Mouse (Mus musculus): ENCODE results near the gene Mapk1ip1l. TPM values are rescaled to one million over a fixed set of nuclear protein-coding genes. Genes with fewer than 3 reads are reported as not detected.
A peak's percentile ranks its signal among the peaks of the same experiment; 100 is the strongest.
"Not testable (repeated sequence)": the region's sequence is repeated elsewhere in the genome, so short reads cannot be mapped to it uniquely, and the experiment has no call there.

The Mapk1ip1l gene
- polyA plus RNA-seq, 1 experiment from 2014 or later, result 57.9 TPM

GRCm38 (mm10) chr14:47319362-47319761 is 21.3 kb downstream of the Mapk1ip1l start:
- Histone ChIP-seq H3K4me3 (ENCODE audit: low read length) (no peak overlapping the region), H3K27me3 (replicated peaks; ENCODE audit: control insufficient read depth, insufficient read depth, low read length) (no peaks in the 10 kb centered on the region), H3K9me3 (ENCODE audit: control insufficient read depth, low read length) (no peaks in the 10 kb centered on the region), H3K9ac (ENCODE audit: low read depth, low read length) (no peak overlapping the region), H3K4me2 (ENCODE audit: low read depth, low read length) (no peak overlapping the region), H3K36me3 (ENCODE audit: control insufficient read depth, insufficient read depth, low read length) (peaks cover 9% of the 10 kb centered on the region; the same call in 1 of the 2 replicates), H3K27ac (ENCODE audit: low read length) (no peak overlapping the region), H3K4me1 (ENCODE audit: control insufficient read depth, insufficient read depth, low read length) (no peaks in the 10 kb centered on the region)
- 88% methylated on average over 5 of the region's 5 CpGs for WGBS
- ATAC-seq, result no peak

GRCm38 (mm10) chr14:47321581-47321980 is 23.5 kb downstream of the Mapk1ip1l start:
- not testable (repeated sequence) for H3K9me3 ChIP-seq (ENCODE audit: control insufficient read depth, low read length); H3K4me2 ChIP-seq (ENCODE audit: low read depth, low read length); H3K4me1 ChIP-seq (ENCODE audit: control insufficient read depth, insufficient read depth, low read length); H3K36me3 ChIP-seq (ENCODE audit: control insufficient read depth, insufficient read depth, low read length); H3K4me3 ChIP-seq (ENCODE audit: low read length); H3K27me3 ChIP-seq (replicated peaks; ENCODE audit: control insufficient read depth, insufficient read depth, low read length); H3K9ac ChIP-seq (ENCODE audit: low read depth, low read length); H3K27ac ChIP-seq (ENCODE audit: low read length)
- 0 out of 2 replicates have a peak, but pooled peaks have one; percentile 36 for ATAC-seq
- 93% methylated on average over 7 of the region's 8 CpGs for WGBS

GRCm38 (mm10) chr14:47325965-47326761 is 28.1 kb downstream of the Mapk1ip1l start:
- no peaks in the 10 kb centered on the region for H3K27me3 ChIP-seq (replicated peaks; ENCODE audit: control insufficient read depth, insufficient read depth, low read length)
- H3K4me3 ChIP-seq (ENCODE audit: low read length), result no peak overlapping the region
- WGBS, result 79% methylated on average over 9 of the region's 9 CpGs
- no peak overlapping the region for H3K27ac ChIP-seq (ENCODE audit: low read length)
- H3K9me3 ChIP-seq (ENCODE audit: control insufficient read depth, low read length), result no peaks in the 10 kb centered on the region
- H3K36me3 ChIP-seq (ENCODE audit: control insufficient read depth, insufficient read depth, low read length), result no peaks in the 10 kb centered on the region
- no peaks in the 10 kb centered on the region for H3K4me1 ChIP-seq (ENCODE audit: control insufficient read depth, insufficient read depth, low read length)
- no peak for ATAC-seq
- H3K9ac ChIP-seq (ENCODE audit: low read depth, low read length), result no peak overlapping the region
- H3K4me2 ChIP-seq (ENCODE audit: low read depth, low read length), result no peak overlapping the region

GRCm38 (mm10) chr14:47327347-47327746 is 29.3 kb downstream of the Mapk1ip1l start:
- 0 out of 2 replicates have a peak, but pooled peaks have one; percentile 46 for ATAC-seq
- no peak overlapping the region for H3K27ac ChIP-seq (ENCODE audit: low read length)
- no peaks in the 10 kb centered on the region for H3K4me1 ChIP-seq (ENCODE audit: control insufficient read depth, insufficient read depth, low read length)
- H3K4me3 ChIP-seq (ENCODE audit: low read length), result no peak overlapping the region
- no peak overlapping the region for H3K9ac ChIP-seq (ENCODE audit: low read depth, low read length)
- 86% methylated on average over 5 of the region's 5 CpGs for WGBS
- no peak overlapping the region for H3K4me2 ChIP-seq (ENCODE audit: low read depth, low read length)
- no peaks in the 10 kb centered on the region for H3K9me3 ChIP-seq (ENCODE audit: control insufficient read depth, low read length)
- no peaks in the 10 kb centered on the region for H3K36me3 ChIP-seq (ENCODE audit: control insufficient read depth, insufficient read depth, low read length)
- no peaks in the 10 kb centered on the region for H3K27me3 ChIP-seq (replicated peaks; ENCODE audit: control insufficient read depth, insufficient read depth, low read length)

GRCm38 (mm10) chr14:47331920-47332319 is 33.9 kb downstream of the Mapk1ip1l start:
- Histone ChIP-seq H3K4me3 (ENCODE audit: low read length) (no peak overlapping the region), H3K4me2 (ENCODE audit: low read depth, low read length) (no peak overlapping the region), H3K36me3 (ENCODE audit: control insufficient read depth, insufficient read depth, low read length) (no peaks in the 10 kb centered on the region), H3K4me1 (ENCODE audit: control insufficient read depth, insufficient read depth, low read length) (no peaks in the 10 kb centered on the region), H3K9ac (ENCODE audit: low read depth, low read length) (no peak overlapping the region), H3K27me3 (replicated peaks; ENCODE audit: control insufficient read depth, insufficient read depth, low read length) (no peaks in the 10 kb centered on the region), H3K27ac (ENCODE audit: low read length) (no peak overlapping the region), H3K9me3 (ENCODE audit: control insufficient read depth, low read length) (no peaks in the 10 kb centered on the region)
- no peak for ATAC-seq
- WGBS, result 66% methylated on average over 5 of the region's 5 CpGs

GRCm38 (mm10) chr14:47334819-47335218 is 36.8 kb downstream of the Mapk1ip1l start:
- Histone ChIP-seq H3K36me3 (ENCODE audit: control insufficient read depth, insufficient read depth, low read length) (no peaks in the 10 kb centered on the region), H3K9ac (ENCODE audit: low read depth, low read length) (no peak overlapping the region), H3K27ac (ENCODE audit: low read length) (no peak overlapping the region), H3K27me3 (replicated peaks; ENCODE audit: control insufficient read depth, insufficient read depth, low read length) (no peaks in the 10 kb centered on the region), H3K4me2 (ENCODE audit: low read depth, low read length) (no peak overlapping the region), H3K4me3 (ENCODE audit: low read length) (no peak overlapping the region), H3K4me1 (ENCODE audit: control insufficient read depth, insufficient read depth, low read length) (no peaks in the 10 kb centered on the region), H3K9me3 (ENCODE audit: control insufficient read depth, low read length) (no peaks in the 10 kb centered on the region)
- no peak for ATAC-seq
- 79% methylated on average over 4 of the region's 4 CpGs for WGBS

GRCm38 (mm10) chr14:47335300-47335699 is 37.2 kb downstream of the Mapk1ip1l start:
- H3K4me2 ChIP-seq (ENCODE audit: low read depth, low read length), result no peak overlapping the region
- 78% methylated on average over 3 of the region's 3 CpGs for WGBS
- no peaks in the 10 kb centered on the region for H3K36me3 ChIP-seq (ENCODE audit: control insufficient read depth, insufficient read depth, low read length)
- no peak overlapping the region for H3K4me3 ChIP-seq (ENCODE audit: low read length)
- H3K9me3 ChIP-seq (ENCODE audit: control insufficient read depth, low read length), result no peaks in the 10 kb centered on the region
- H3K9ac ChIP-seq (ENCODE audit: low read depth, low read length), result no peak overlapping the region
- no peaks in the 10 kb centered on the region for H3K4me1 ChIP-seq (ENCODE audit: control insufficient read depth, insufficient read depth, low read length)
- no peak overlapping the region for H3K27ac ChIP-seq (ENCODE audit: low read length)
- H3K27me3 ChIP-seq (replicated peaks; ENCODE audit: control insufficient read depth, insufficient read depth, low read length), result no peaks in the 10 kb centered on the region
- ATAC-seq, result no peak

GRCm38 (mm10) chr14:47340231-47340925 is 42.3 kb downstream of the Mapk1ip1l start:
- Histone ChIP-seq H3K36me3 (ENCODE audit: control insufficient read depth, insufficient read depth, low read length) (no peaks in the 10 kb centered on the region), H3K9ac (ENCODE audit: low read depth, low read length) (no peak overlapping the region), H3K4me1 (ENCODE audit: control insufficient read depth, insufficient read depth, low read length) (no peaks in the 10 kb centered on the region), H3K9me3 (ENCODE audit: control insufficient read depth, low read length) (no peaks in the 10 kb centered on the region), H3K27ac (ENCODE audit: low read length) (no peak overlapping the region), H3K4me2 (ENCODE audit: low read depth, low read length) (no peak overlapping the region), H3K4me3 (ENCODE audit: low read length) (no peak overlapping the region), H3K27me3 (replicated peaks; ENCODE audit: control insufficient read depth, insufficient read depth, low read length) (no peaks in the 10 kb centered on the region)
- WGBS, result 82% methylated on average over 10 of the region's 10 CpGs
- ATAC-seq, result no peak

GRCm38 (mm10) chr14:47341811-47342291 is 43.8 kb downstream of the Mapk1ip1l start:
- no peak overlapping the region for H3K4me2 ChIP-seq (ENCODE audit: low read depth, low read length)
- H3K36me3 ChIP-seq (ENCODE audit: control insufficient read depth, insufficient read depth, low read length), result no peaks in the 10 kb centered on the region
- ATAC-seq, result no peak
- H3K9ac ChIP-seq (ENCODE audit: low read depth, low read length), result no peak overlapping the region
- no peaks in the 10 kb centered on the region for H3K27me3 ChIP-seq (replicated peaks; ENCODE audit: control insufficient read depth, insufficient read depth, low read length)
- no peak overlapping the region for H3K4me3 ChIP-seq (ENCODE audit: low read length)
- H3K27ac ChIP-seq (ENCODE audit: low read length), result no peak overlapping the region
- H3K4me1 ChIP-seq (ENCODE audit: control insufficient read depth, insufficient read depth, low read length), result no peaks in the 10 kb centered on the region
- 72% methylated on average over 4 of the region's 4 CpGs for WGBS
- no peaks in the 10 kb centered on the region for H3K9me3 ChIP-seq (ENCODE audit: control insufficient read depth, low read length)

Measured in intestine, embryonic 16.5 days (tissue).